Mouse (Mus musculus) hindbrain, postnatal 0 days (tissue): ENCODE measurements around the gene Cables2. TPM values are rescaled to one million over a fixed set of nuclear protein-coding genes. Genes with fewer than 3 reads are reported as not detected.

Experiments
- ATAC-seq: fragments of 200-750 bp; cut with Nextera tagmentation; 2 replicates; pipeline ENCODE4 v1.8.0; 2017; ENCODE audit warnings: mild to moderate bottlenecking, moderate TSS enrichment, moderate library complexity
- DNase-seq: peaks from one replicate; pipeline ENCODE4 v3.0.0-alpha.2; 2015; ENCODE audit warnings: low spot score
- H3K27ac ChIP-seq: fragments of 300-500 bp; sonication (generic); 2 replicates; pipeline ENCODE4 v1.5.1; 2014; ENCODE audit warnings: mild to moderate bottlenecking
- H3K27me3 ChIP-seq: fragments of 300-500 bp; sonication (generic); 2 replicates; pipeline ENCODE4 v1.6.1; 2014; ENCODE audit warnings: low read length, mixed read lengths; ENCODE audit not compliant: insufficient read depth
- H3K36me3 ChIP-seq: fragments of 300-500 bp; sonication (generic); 2 replicates; pipeline ENCODE4 v1.6.1; 2014; ENCODE audit warnings: low read length, mixed read lengths; ENCODE audit not compliant: insufficient read depth
- H3K4me1 ChIP-seq: fragments of 300-500 bp; sonication (generic); 2 replicates; pipeline ENCODE4 v1.6.1; 2014; ENCODE audit warnings: antibody characterized with exemption, low read length, mixed read lengths; ENCODE audit not compliant: insufficient read depth
- H3K4me2 ChIP-seq: fragments of 300-500 bp; sonication (generic); 2 replicates; pipeline ENCODE4 v1.6.1; 2014; ENCODE audit warnings: low read depth, mild to moderate bottlenecking, low read length, moderate library complexity, mixed read lengths
- H3K4me3 ChIP-seq: fragments of 300-500 bp; sonication (generic); 2 replicates; pipeline ENCODE4 v1.5.1; 2014; ENCODE audit warnings: low read length
- H3K9ac ChIP-seq: fragments of 300-500 bp; sonication (generic); replicated peaks from 2 replicates; pipeline ENCODE4 v1.6.1; 2014; ENCODE audit warnings: mild to moderate bottlenecking, low read length, moderate library complexity, mixed read lengths
- H3K9me3 ChIP-seq: fragments of 300-500 bp; sonication (generic); 2 replicates; pipeline ENCODE4 v1.6.1; 2016; ENCODE audit warnings: low read length, mixed read lengths
- CTCF ChIP-seq: IDR thresholded peaks from 2 replicates; pipeline ENCODE4 v1.5.1; 2016; ENCODE audit warnings: antibody characterized with exemption, control low read depth, low read depth
- WGBS: fragments of 180-500 bp; shearing (Covaris S2); extraction: QIAGEN DNeasy Blood & Tissue Kit; methylation state at CpG from one replicate; pipeline ENCODE4 v1.1.7; 2014; 5-methylcytosine and 5-hydroxymethylcytosine counted together
- polyA plus RNA-seq: library from polyadenylated mRNA; unstranded; fragments of >200 nt; fragmentation: Nextera tagmentation; extraction: Ambion mirVana; gene quantifications from 2 replicates; pipeline ENCODE4 v1.2.1, GENCODE M21; 2015
- total RNA-seq: library from RNA; depleted of rRNA; stranded (reverse); fragments of >200 nt; gene quantifications from 2 replicates; pipeline ENCODE4 v1.2.3, GENCODE M21; 2014

Cables2 gene
- total and polyA plus RNA-seq, 2 experiments from 2014 or later, result 26.4 to 60.5 TPM

- no peak for TF ChIP-seq CTCF
- Histone ChIP-seq H3K27me3 (no peaks in the 10 kb centered on the region), H3K36me3 (no peaks in the 10 kb centered on the region), H3K4me3 (no peak overlapping the region), H3K4me2 (no peak overlapping the region), H3K9me3 (no peaks in the 10 kb centered on the region), H3K9ac (no peak overlapping the region), H3K27ac (no peak overlapping the region), H3K4me1 (no peaks in the 10 kb centered on the region)
- 59% methylated on average over 9 of the region's 9 CpGs for whole genome bisulfite sequencing
- no peak for DNase-seq
- ATAC-seq, result no peak
These were observed 24.2 kb downstream of the Cables2 start for GRCm38 (mm10) chr2:180248947-180249660.

DNA sequence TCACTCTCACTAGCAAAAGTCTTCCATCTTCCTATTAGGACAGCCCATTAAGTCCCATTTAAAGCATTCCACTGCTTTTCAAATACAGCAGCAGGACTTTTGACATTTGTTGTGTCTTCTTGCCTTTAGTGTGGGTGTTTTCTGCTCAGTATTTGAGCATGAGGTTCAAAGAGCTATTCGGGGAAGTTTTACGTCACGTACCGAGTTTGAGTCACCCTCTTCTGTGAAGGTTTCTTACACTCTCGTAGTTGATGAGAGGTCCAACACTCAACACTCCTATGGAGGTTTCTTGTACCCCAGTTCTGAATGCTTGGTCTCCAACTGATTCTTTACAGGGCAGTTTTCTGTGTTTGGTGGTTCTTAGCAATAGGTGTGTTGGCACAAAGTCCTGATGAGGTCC is 25.4 kb downstream of the Cables2 start:
- no peak for TF ChIP-seq CTCF
- WGBS, result 93% methylated on average over 5 of the region's 5 CpGs
- no peaks in the 10 kb centered on the region for H3K36me3 ChIP-seq
- H3K4me1 ChIP-seq, result no peaks in the 10 kb centered on the region
- no peak overlapping the region for H3K27ac ChIP-seq
- no peak overlapping the region for H3K4me3 ChIP-seq
- DNase-seq (no peak), ATAC-seq (no peak)
- H3K4me2 ChIP-seq, result no peak overlapping the region
- no peak overlapping the region for H3K9ac ChIP-seq
- H3K27me3 ChIP-seq, result no peaks in the 10 kb centered on the region
- H3K9me3 ChIP-seq, result no peaks in the 10 kb centered on the region

GRCm38 (mm10) chr2:180243108-180243507 is 30.2 kb downstream of the Cables2 start:
- no peaks in the 10 kb centered on the region for H3K27me3 ChIP-seq
- no peaks in the 10 kb centered on the region for H3K36me3 ChIP-seq
- DNase-seq (no peak), ATAC-seq (no peak)
- H3K27ac ChIP-seq, result no peak overlapping the region
- WGBS, result 96% methylated on average over 4 of the region's 4 CpGs
- H3K4me1 ChIP-seq, result no peaks in the 10 kb centered on the region
- H3K4me3 ChIP-seq, result no peak overlapping the region
- H3K4me2 ChIP-seq, result no peak overlapping the region
- no peak overlapping the region for H3K9ac ChIP-seq
- TF ChIP-seq CTCF, result no peak
- H3K9me3 ChIP-seq, result no peaks in the 10 kb centered on the region

- no peaks in the 10 kb centered on the region for H3K27me3 ChIP-seq
- no peak for TF ChIP-seq CTCF
- no peak for ATAC-seq
These were observed 34.7 kb downstream of the Cables2 start for GRCm38 (mm10) chr2:180238591-180238990.

GRCm38 (mm10) chr2:180237601-180238345 is 35.5 kb downstream of the Cables2 start:
- no peaks in the 10 kb centered on the region for H3K27me3 ChIP-seq
- H3K36me3 ChIP-seq, result no peaks in the 10 kb centered on the region
- no peak overlapping the region for H3K27ac ChIP-seq
- no peak overlapping the region for H3K9ac ChIP-seq
- no peak overlapping the region for H3K4me2 ChIP-seq
- whole genome bisulfite sequencing, result 91% methylated on average over 7 of the region's 7 CpGs
- H3K4me1 ChIP-seq, result no peaks in the 10 kb centered on the region
- ATAC-seq (no peak), DNase-seq (no peak)
- H3K4me3 ChIP-seq, result no peak overlapping the region
- H3K9me3 ChIP-seq, result no peaks in the 10 kb centered on the region
- no peak for TF ChIP-seq CTCF

More at GRCm38 (mm10) chr2:180238591-180238990, 34.7 kb downstream of the Cables2 start:
- Histone ChIP-seq H3K4me3 (no peak overlapping the region), H3K9ac (no peak overlapping the region), H3K9me3 (no peaks in the 10 kb centered on the region), H3K36me3 (no peaks in the 10 kb centered on the region), H3K4me1 (no peaks in the 10 kb centered on the region), H3K4me2 (no peak overlapping the region), H3K27ac (no peak overlapping the region)
- WGBS, result 89% methylated on average over 5 of the region's 5 CpGs
- no peak for DNase-seq

DNA sequence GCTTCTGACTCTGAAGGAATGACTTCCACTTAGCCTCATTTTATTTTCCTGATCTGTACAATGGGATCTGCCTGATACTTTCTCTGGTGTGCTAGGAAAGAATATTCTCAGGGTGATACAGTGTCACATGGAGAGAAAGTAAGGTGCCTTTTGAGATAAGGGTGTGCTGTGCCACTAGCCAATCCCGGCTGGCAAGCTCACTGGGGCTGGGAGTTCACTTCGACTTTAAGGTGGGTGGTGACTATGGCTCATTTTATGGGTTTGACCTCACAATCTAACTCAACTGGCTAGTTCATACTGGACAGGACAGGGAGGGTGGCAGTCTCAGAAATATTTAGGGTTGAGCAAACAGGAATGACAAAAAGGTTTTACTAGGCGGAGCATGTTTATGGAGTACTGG is 36.4 kb downstream of the Cables2 start:
- no peak for DNase-seq
- TF ChIP-seq CTCF, result no peak
- Histone ChIP-seq H3K27ac (no peak overlapping the region), H3K9ac (no peak overlapping the region), H3K4me3 (no peak overlapping the region), H3K4me1 (no peaks in the 10 kb centered on the region), H3K36me3 (no peaks in the 10 kb centered on the region), H3K9me3 (no peaks in the 10 kb centered on the region), H3K27me3 (no peaks in the 10 kb centered on the region), H3K4me2 (no peak overlapping the region)
- ATAC-seq, result no peak
- 91% methylated on average over 3 of the region's 3 CpGs for WGBS

GRCm38 (mm10) chr2:180236500-180236899 is 36.8 kb downstream of the Cables2 start:
- no peak for ATAC-seq
- no peaks in the 10 kb centered on the region for H3K27me3 ChIP-seq
- no peaks in the 10 kb centered on the region for H3K9me3 ChIP-seq
- H3K4me2 ChIP-seq, result no peak overlapping the region
- TF ChIP-seq CTCF, result no peak
- H3K9ac ChIP-seq, result no peak overlapping the region
- H3K4me1 ChIP-seq, result no peaks in the 10 kb centered on the region
- DNase-seq, result no peak
- no peak overlapping the region for H3K4me3 ChIP-seq
- H3K27ac ChIP-seq, result no peak overlapping the region
- WGBS, result 47% methylated on average over 3 of the region's 3 CpGs
- no peaks in the 10 kb centered on the region for H3K36me3 ChIP-seq
